Mouse (Mus musculus) thymus, postnatal 0 days (tissue): ENCODE measurements around the gene Upk1b. TPM values are rescaled to one million over a fixed set of nuclear protein-coding genes. Genes with fewer than 3 reads are reported as not detected.

Source experiments
- DNase-seq: peaks from one replicate; pipeline ENCODE4 v3.0.0-alpha.2; 2015; ENCODE audit warnings: low spot score
- polyA plus RNA-seq: library from polyadenylated mRNA; unstranded; fragments of >200 nt; fragmentation: Nextera tagmentation; extraction: Ambion mirVana; gene quantifications from 2 replicates; pipeline ENCODE4 v1.2.1, GENCODE M21; 2015

Upk1b gene
- polyA plus RNA-seq, 1 experiment from 2014 or later: 6.4 TPM

- no peak for DNase-seq
Measured at GRCm38 (mm10) chr16:38724256-38724655, 75.9 kb downstream of the Upk1b start.

Other genes with a start within 250 kb of the Upk1b start
- 47.5 and 56.5 TPM in 2 replicates for gene Tmem39a, start 241.6 kb downstream of the Upk1b start, polyA plus RNA-seq
- gene Arhgap31, start 87.1 kb downstream of the Upk1b start, polyA plus RNA-seq: 3.9 and 5.7 TPM in 2 replicates
- 8.3 and 8.4 TPM in 2 replicates for gene B4galt4, start 58.1 kb downstream of the Upk1b start, polyA plus RNA-seq
- gene 4930435E12Rik, start 28.4 kb upstream of the Upk1b start, polyA plus RNA-seq: not detected in 2 replicates
- gene Igsf11, start 92.3 kb upstream of the Upk1b start, polyA plus RNA-seq: 0.05 TPM in 1 of 2 replicates, not detected in the other